Mouse (Mus musculus) kidney, adult 2 months (tissue): ENCODE results near the gene Vegfa.

Source experiments
- CTCF ChIP-seq: fragments of 200-500 bp; conservative IDR thresholded peaks from 2 replicates; pipeline ENCODE4 v1.5.1; 2011; ENCODE audit warnings: low read depth, mild to moderate bottlenecking, control low read depth, low read length, moderate library complexity, mixed read lengths; ENCODE audit not compliant: insufficient read depth, insufficient read length
- POLR2A ChIP-seq: fragments of 200-500 bp; IDR thresholded peaks from one replicate; pipeline ENCODE4 v1.6.1; 2011; ENCODE audit warnings: low read depth, low read length, control low read depth

DNA sequence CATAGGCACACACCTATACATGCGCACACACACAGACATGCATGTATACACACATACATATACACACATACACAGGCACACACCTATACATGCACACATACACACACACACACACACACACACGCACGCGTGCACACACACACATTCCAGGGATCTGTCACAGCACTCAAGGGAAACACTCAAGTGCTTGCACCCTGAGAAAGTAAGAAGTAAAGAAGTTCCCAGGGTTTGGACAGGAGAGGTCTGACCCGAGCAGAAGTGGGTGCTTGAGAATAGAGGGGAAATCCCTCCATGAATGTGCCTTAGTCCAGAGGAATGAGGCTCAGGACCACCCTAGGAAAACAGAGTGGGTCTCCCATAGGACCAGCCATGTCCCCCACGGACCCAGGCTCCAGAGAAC lies 60.4 kb downstream of the Vegfa start:
- TF ChIP-seq POLR2A (no peak), CTCF (no peak)
